Mouse (Mus musculus): ENCODE measurements at regions not wholly inside any gene's neighbourhood (a gene's known extent, or its start where the extent isn't known, plus 50 kb on each side); places are given as distances from the start of the nearest gene placed in this dataset.

DNA sequence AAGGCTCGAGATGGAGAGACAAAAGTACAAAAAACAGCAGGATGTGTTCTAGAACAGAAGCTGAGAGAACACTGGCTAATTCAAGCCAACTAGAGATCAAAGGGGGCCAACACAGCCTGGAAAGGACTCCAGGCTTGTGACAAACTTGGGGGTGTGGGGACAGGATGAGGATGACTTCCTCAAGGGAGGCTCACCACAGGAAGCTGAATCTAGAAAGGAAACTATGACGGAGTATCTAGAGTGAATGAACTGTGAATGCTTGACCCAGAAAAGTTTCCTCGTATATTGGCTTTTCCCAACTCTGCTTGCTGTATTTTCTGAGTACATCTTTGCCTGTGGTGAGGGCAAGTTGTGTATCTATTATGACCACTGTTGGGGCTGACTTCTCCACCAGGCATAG is 93.3 kb upstream of the Cited2 start:
- H3K9ac ChIP-seq (ENCODE audit: low read depth, low read length): no peak overlapping the region
- WGBS: 65% methylated on average over 3 of the region's 3 CpGs
- no peaks in the 10 kb centered on the region for H3K4me1 ChIP-seq (replicated peaks; ENCODE audit: control insufficient read depth, insufficient read depth, low read length)
- ATAC-seq (ENCODE audit: low FRiP score): no peak
- no peaks in the 10 kb centered on the region for H3K36me3 ChIP-seq (ENCODE audit: control insufficient read depth, insufficient read depth, low read length)
- no peak overlapping the region for H3K4me2 ChIP-seq (replicated peaks; ENCODE audit: low read depth, low read length)
- H3K9me3 ChIP-seq (ENCODE audit: control insufficient read depth, low read length): no peaks in the 10 kb centered on the region
- DNase-seq (ENCODE audit: low spot score): no peak
- H3K4me3 ChIP-seq (ENCODE audit: low read depth, low read length): no peak overlapping the region
- no peak overlapping the region for H3K27ac ChIP-seq (ENCODE audit: low read depth, low read length)
- H3K27me3 ChIP-seq (ENCODE audit: control insufficient read depth, insufficient read depth, low read length): no peaks in the 10 kb centered on the region

DNA sequence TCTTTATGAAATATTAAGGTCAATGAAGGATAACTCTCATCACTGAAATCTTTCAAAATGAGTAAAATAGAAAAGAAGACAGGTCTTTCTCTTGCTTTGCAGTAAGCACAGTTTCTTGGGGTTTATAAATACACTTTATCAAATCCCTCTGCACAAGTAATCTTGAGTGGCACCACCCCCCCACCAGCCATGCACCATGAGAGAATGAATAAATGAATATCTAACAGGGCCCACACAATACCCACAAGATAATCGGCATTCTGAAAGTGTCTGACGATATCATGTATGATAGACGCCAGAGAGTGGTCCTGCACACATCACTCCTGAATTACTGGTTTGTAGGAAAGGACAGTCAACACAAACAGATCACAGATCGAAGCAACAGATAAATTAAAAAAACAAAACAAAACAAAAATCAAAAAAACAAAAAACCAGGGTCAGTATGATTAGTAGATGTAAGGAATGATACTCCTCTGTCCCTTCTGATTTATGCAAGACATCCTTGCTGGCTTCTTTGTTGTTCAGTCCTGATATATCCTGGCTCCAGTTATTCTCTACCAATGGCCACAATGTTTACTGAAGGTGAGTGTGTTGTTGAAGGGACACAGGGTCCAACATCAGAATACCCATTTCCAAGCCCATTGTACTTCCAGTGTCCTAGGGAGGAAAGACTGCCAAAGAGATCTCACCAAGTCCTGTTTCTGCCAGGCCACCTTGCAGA is 92.0 kb upstream of the Cited2 start:
- Histone ChIP-seq H3K4me2 (replicated peaks; ENCODE audit: low read depth, low read length) (no peak overlapping the region), H3K9me3 (ENCODE audit: control insufficient read depth, low read length) (no peaks in the 10 kb centered on the region), H3K27ac (ENCODE audit: low read depth, low read length) (peak overlapping the region; percentile 74), H3K36me3 (ENCODE audit: control insufficient read depth, insufficient read depth, low read length) (no peaks in the 10 kb centered on the region), H3K4me3 (ENCODE audit: low read depth, low read length) (no peak overlapping the region), H3K27me3 (ENCODE audit: control insufficient read depth, insufficient read depth, low read length) (no peaks in the 10 kb centered on the region), H3K9ac (ENCODE audit: low read depth, low read length) (no peak overlapping the region), H3K4me1 (replicated peaks; ENCODE audit: control insufficient read depth, insufficient read depth, low read length) (no peaks in the 10 kb centered on the region)
- ATAC-seq (ENCODE audit: low FRiP score) (peak; percentile 82), DNase-seq (ENCODE audit: low spot score) (peak; percentile 53)
- WGBS: 50% methylated on average over 4 of the region's 4 CpGs

DNA sequence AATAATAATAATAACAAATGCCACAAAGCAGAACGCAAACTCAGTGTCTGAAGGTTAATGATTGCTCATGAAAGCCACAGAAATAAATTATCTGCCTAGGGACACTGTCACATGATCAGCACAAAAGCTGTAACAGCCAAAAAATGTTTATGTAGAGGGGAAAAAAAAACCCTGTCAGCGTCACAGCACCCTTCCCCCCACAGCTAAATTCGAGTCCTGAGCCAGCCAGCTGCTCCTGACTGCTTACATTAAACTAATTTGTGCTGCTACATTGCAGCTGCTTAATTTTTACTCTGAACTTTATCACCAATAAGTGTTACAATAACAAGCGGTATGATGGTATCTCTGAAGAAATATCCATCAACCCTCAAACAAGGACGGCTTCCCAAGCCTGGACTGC is 91.2 kb upstream of the Cited2 start:
- Histone ChIP-seq H3K4me1 (replicated peaks; ENCODE audit: control insufficient read depth, insufficient read depth, low read length) (no peaks in the 10 kb centered on the region), H3K9ac (ENCODE audit: low read depth, low read length) (no peak overlapping the region), H3K4me2 (replicated peaks; ENCODE audit: low read depth, low read length) (no peak overlapping the region), H3K36me3 (ENCODE audit: control insufficient read depth, insufficient read depth, low read length) (no peaks in the 10 kb centered on the region), H3K27me3 (ENCODE audit: control insufficient read depth, insufficient read depth, low read length) (no peaks in the 10 kb centered on the region), H3K27ac (ENCODE audit: low read depth, low read length) (no peak overlapping the region), H3K9me3 (ENCODE audit: control insufficient read depth, low read length) (no peaks in the 10 kb centered on the region), H3K4me3 (ENCODE audit: low read depth, low read length) (no peak overlapping the region)
- DNase-seq (ENCODE audit: low spot score) (peak; percentile 68), ATAC-seq (ENCODE audit: low FRiP score) (peak; percentile 63)
- WGBS: 33% methylated on average over 5 of the region's 5 CpGs

DNA sequence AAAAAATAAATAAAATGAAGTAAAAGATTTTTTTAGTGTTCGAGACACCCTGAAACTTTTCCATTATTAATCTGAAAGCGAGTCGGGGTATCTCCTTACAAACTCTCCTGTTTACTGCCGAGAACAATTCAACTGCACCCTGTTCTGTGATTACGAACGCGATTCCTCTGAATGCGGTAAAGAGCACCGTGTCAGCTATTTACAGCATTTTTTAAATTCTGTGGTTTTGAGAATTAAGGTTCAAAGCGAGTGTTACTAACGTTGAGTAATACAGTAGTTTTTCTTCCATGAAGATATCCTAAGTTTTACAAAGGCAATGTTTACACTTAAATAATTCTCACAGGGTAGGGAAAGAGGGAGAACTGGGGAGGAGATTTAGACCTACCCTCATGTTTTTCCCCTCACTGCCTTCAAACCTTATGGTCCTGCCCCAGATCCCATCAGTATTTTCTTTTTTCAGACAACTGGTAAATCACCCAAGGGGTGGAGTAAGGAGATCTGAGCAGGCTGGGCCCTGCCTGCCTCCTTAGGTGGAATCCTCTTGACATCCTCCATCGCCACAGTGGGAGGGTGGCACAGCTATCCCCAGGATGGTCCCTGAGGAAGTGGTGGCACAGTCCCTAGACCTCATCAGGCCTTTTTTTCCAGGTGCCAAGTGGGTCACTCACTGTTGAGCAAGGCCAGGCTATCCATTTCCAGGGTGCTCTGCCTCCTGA is 89.9 kb upstream of the Cited2 start:
- no peaks in the 10 kb centered on the region for H3K9me3 ChIP-seq (ENCODE audit: control insufficient read depth, low read length)
- 82% methylated on average over 12 of the region's 12 CpGs for WGBS
- H3K27me3 ChIP-seq (ENCODE audit: control insufficient read depth, insufficient read depth, low read length): no peaks in the 10 kb centered on the region
- no peak overlapping the region for H3K9ac ChIP-seq (ENCODE audit: low read depth, low read length)
- H3K4me3 ChIP-seq (ENCODE audit: low read depth, low read length): no peak overlapping the region
- H3K4me1 ChIP-seq (replicated peaks; ENCODE audit: control insufficient read depth, insufficient read depth, low read length): no peaks in the 10 kb centered on the region
- no peak for ATAC-seq (ENCODE audit: low FRiP score)
- no peak for DNase-seq (ENCODE audit: low spot score)
- no peak overlapping the region for H3K4me2 ChIP-seq (replicated peaks; ENCODE audit: low read depth, low read length)
- H3K27ac ChIP-seq (ENCODE audit: low read depth, low read length): no peak overlapping the region
- no peaks in the 10 kb centered on the region for H3K36me3 ChIP-seq (ENCODE audit: control insufficient read depth, insufficient read depth, low read length)

DNA sequence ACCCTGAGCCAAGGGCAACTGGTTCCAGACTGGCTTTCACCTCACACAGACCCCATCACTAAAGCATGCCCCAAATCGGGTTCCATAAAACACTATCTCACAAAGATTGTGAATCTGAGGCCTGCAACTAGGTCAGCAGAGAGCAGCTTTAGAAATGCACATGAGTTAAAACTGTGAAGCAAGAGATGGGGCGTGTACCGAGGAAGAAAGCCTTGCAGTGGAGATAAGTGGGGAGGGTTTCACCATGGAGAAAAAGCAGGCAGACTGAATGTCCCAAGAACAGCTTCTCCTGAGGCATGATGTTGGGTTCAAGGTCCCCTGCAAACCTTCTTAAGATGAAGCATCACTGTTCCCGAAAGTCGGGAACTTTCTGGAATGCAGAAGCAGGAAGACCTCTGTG is 77.7 kb upstream of the Cited2 start:
- no peaks in the 10 kb centered on the region for H3K4me1 ChIP-seq (replicated peaks; ENCODE audit: control insufficient read depth, insufficient read depth, low read length)
- H3K27ac ChIP-seq (ENCODE audit: low read depth, low read length): no peak overlapping the region
- H3K9ac ChIP-seq (ENCODE audit: low read depth, low read length): no peak overlapping the region
- H3K36me3 ChIP-seq (ENCODE audit: control insufficient read depth, insufficient read depth, low read length): no peaks in the 10 kb centered on the region
- H3K27me3 ChIP-seq (ENCODE audit: control insufficient read depth, insufficient read depth, low read length): no peaks in the 10 kb centered on the region
- 92% methylated on average over 5 of the region's 5 CpGs for WGBS
- no peak overlapping the region for H3K4me3 ChIP-seq (ENCODE audit: low read depth, low read length)
- H3K9me3 ChIP-seq (ENCODE audit: control insufficient read depth, low read length): no peaks in the 10 kb centered on the region
- H3K4me2 ChIP-seq (replicated peaks; ENCODE audit: low read depth, low read length): no peak overlapping the region
- ATAC-seq (ENCODE audit: low FRiP score) (no peak), DNase-seq (ENCODE audit: low spot score) (no peak)

DNA sequence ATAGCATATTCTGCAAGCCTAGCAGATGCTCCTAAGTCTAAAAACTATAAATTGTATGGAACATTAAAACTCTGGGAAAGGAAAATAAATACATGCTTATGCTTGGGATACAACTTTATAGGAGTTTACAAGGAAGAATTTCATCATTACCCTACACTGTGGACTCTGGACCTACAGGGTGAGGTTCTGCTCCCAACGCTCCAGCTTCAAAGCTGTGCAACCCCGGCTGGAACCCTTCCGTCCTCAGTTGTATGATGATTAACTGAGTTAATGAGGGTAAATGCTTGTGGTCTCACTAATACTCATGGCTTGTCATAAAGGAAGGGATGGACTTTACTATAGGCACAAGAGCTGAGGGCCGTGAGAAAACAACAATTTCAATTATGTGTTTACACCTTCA is 76.6 kb upstream of the Cited2 start:
- H3K9ac ChIP-seq (ENCODE audit: low read depth, low read length): no peak overlapping the region
- no peak overlapping the region for H3K4me3 ChIP-seq (ENCODE audit: low read depth, low read length)
- H3K9me3 ChIP-seq (ENCODE audit: control insufficient read depth, low read length): no peaks in the 10 kb centered on the region
- H3K4me2 ChIP-seq (replicated peaks; ENCODE audit: low read depth, low read length): no peak overlapping the region
- H3K27ac ChIP-seq (ENCODE audit: low read depth, low read length): no peak overlapping the region
- no peaks in the 10 kb centered on the region for H3K36me3 ChIP-seq (ENCODE audit: control insufficient read depth, insufficient read depth, low read length)
- 91% methylated on average over 4 of the region's 4 CpGs for WGBS
- no peak for ATAC-seq (ENCODE audit: low FRiP score)
- no peaks in the 10 kb centered on the region for H3K4me1 ChIP-seq (replicated peaks; ENCODE audit: control insufficient read depth, insufficient read depth, low read length)
- no peaks in the 10 kb centered on the region for H3K27me3 ChIP-seq (ENCODE audit: control insufficient read depth, insufficient read depth, low read length)
- DNase-seq (ENCODE audit: low spot score): no peak

DNA sequence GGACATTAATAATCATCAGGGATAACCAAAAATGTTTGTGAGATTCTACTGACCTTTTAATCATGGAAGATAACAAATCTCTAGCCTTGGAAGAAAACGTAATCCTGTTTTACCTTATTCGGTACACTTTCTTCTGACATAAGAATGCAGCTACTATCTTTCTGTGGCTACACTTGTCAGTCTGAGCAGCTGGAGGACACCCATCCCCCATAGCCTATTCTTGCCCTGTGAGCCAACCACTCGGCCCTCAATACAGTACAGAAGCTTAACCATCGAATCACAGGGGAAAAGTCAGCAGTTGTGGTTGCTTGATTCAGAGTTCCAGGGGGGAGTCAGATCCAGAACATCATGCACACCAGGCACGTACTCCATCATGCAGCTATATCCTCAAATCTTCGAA is 74.9 kb upstream of the Cited2 start:
- no peaks in the 10 kb centered on the region for H3K4me1 ChIP-seq (replicated peaks; ENCODE audit: control insufficient read depth, insufficient read depth, low read length)
- H3K9me3 ChIP-seq (ENCODE audit: control insufficient read depth, low read length): no peaks in the 10 kb centered on the region
- ATAC-seq (ENCODE audit: low FRiP score): no peak
- H3K27ac ChIP-seq (ENCODE audit: low read depth, low read length): no peak overlapping the region
- H3K36me3 ChIP-seq (ENCODE audit: control insufficient read depth, insufficient read depth, low read length): no peaks in the 10 kb centered on the region
- H3K9ac ChIP-seq (ENCODE audit: low read depth, low read length): no peak overlapping the region
- no peaks in the 10 kb centered on the region for H3K27me3 ChIP-seq (ENCODE audit: control insufficient read depth, insufficient read depth, low read length)
- no peak overlapping the region for H3K4me2 ChIP-seq (replicated peaks; ENCODE audit: low read depth, low read length)
- 70% methylated on average over 6 of the region's 6 CpGs for WGBS
- no peak overlapping the region for H3K4me3 ChIP-seq (ENCODE audit: low read depth, low read length)
- DNase-seq (ENCODE audit: low spot score): no peak

DNA sequence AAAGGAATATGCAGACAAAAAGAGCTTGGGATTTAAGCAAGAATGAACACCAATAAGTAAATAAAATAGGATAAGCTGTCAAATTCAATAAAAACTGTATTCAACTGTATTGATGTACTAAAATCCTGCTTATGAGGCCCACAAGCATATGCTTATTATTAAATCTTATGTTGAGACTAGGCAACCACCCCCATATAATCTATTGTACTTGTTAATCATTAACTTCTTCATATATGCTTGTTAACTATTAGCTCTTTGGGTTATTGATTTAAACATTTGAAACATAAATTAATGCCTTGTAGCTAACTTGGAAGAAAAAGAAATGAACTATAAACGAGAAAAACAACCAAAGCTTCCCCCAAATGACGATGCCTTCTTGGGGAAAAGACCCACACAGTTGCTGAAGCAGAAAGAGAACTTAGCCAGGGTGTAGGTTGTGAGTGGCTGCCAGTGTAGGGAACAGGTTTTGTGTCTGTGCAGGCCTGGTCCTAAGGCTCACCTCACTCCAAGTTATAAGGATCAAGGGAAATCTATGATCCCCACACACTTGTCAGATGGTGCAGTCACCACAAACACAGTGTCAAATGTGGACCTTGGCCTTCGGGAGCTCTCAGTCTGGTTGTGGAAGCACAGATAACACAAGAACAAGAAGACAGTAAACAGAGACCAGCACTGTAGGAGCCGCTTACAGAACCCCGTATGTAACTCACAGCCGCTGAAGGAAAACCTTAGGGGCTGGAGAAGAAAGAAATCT is 71.8 kb upstream of the Cited2 start:
- H3K36me3 ChIP-seq (ENCODE audit: control insufficient read depth, insufficient read depth, low read length): no peaks in the 10 kb centered on the region
- no peak for ATAC-seq (ENCODE audit: low FRiP score)
- no peak overlapping the region for H3K4me3 ChIP-seq (ENCODE audit: low read depth, low read length)
- no peaks in the 10 kb centered on the region for H3K4me1 ChIP-seq (replicated peaks; ENCODE audit: control insufficient read depth, insufficient read depth, low read length)
- H3K9me3 ChIP-seq (ENCODE audit: control insufficient read depth, low read length): no peaks in the 10 kb centered on the region
- no peak overlapping the region for H3K27ac ChIP-seq (ENCODE audit: low read depth, low read length)
- no peaks in the 10 kb centered on the region for H3K27me3 ChIP-seq (ENCODE audit: control insufficient read depth, insufficient read depth, low read length)
- 82% methylated on average over 6 of the region's 6 CpGs for WGBS
- H3K4me2 ChIP-seq (replicated peaks; ENCODE audit: low read depth, low read length): no peak overlapping the region
- DNase-seq (ENCODE audit: low spot score): no peak
- H3K9ac ChIP-seq (ENCODE audit: low read depth, low read length): no peak overlapping the region
